Mouse (Mus musculus) testis, adult 2 months (tissue): ENCODE data around the gene Cdx2.

ENCODE experiments used
- CTCF ChIP-seq: fragments of 200-500 bp; IDR thresholded peaks from 2 replicates; pipeline ENCODE4 v1.5.1; 2012; ENCODE audit warnings: low read depth, mild to moderate bottlenecking, inconsistent platforms, low read length, moderate library complexity; ENCODE audit not compliant: control insufficient read depth, insufficient read depth, insufficient replicate concordance
- POLR2A ChIP-seq: fragments of 200-500 bp; IDR thresholded peaks from 2 replicates; pipeline ENCODE4 v1.6.1; 2012; ENCODE audit warnings: low read depth, mild to moderate bottlenecking, inconsistent platforms, low read length, moderate library complexity; ENCODE audit not compliant: control insufficient read depth

DNA sequence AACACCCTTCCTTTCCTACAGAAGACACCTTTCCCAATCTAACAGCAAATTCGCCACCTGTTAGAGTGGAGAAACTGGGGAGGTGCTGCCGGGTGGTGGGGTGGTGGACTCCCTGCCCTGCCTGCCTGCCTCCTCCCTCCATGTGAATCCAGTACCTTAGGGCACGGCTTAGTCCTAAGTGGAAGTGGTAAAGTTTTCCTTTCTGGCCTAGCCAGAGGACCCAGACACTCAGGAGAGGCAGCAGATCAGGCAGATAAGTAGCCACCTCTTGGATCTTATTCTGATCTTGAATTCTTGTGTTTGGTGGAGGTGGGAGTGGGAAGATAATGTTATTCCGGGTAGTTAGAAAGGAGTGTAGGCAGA is 7.1 kb downstream of the Cdx2 start:
- no peak for TF ChIP-seq POLR2A
- TF ChIP-seq CTCF, result no peak
